Mouse (Mus musculus): ENCODE measurements at regions not wholly inside any gene's neighbourhood (a gene's known extent, or its start where the extent isn't known, plus 50 kb on each side); places are given as distances from the start of the nearest gene placed in this dataset.
A peak's percentile ranks its signal among the peaks of the same experiment; 100 is the strongest.
"Not testable (repeated sequence)": the region's sequence is repeated elsewhere in the genome, so short reads cannot be mapped to it uniquely, and the experiment has no call there.

DNA sequence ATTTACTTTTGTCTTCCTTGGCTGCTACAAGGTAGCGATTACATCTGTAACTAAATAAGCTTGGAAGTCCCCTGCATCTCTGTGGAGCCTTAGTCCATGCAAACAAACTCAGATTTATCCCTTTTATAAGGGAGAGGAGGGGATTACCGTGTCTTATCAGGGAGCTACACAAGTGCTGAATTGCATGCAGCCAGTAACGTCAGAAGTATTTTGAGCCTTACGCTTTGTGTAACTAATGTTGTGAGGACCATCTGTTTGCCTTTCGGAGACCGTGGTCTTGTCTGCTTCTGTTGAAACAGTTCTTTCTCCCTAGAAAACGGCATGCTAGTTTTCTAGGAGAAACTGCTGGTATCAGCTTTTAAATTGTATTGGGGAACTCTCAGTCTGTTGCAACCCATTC is 58.0 kb upstream of the Dmrta1 start:
- DNase-seq: no peak

DNA sequence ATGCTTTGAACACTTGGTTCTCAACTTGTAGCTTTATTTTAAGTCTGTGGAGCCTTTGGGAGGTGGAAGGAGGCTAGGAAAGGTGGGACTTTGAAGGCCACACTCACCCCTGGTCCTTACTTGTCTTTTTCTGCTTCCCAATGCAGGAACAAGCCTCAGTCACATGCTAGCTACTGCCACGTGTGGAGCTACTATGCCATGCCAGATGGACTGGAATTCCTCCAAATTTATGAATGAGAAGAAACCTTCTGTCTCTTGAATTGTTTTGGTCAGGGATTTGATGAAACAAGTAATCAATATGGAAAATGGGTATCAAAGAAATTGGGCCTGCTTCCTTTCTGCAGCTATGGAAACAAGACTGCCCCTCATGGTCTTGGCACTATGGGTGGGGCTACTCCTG is 74.5 kb upstream of the Dmrta1 start:
- DNase-seq: no peak

DNA sequence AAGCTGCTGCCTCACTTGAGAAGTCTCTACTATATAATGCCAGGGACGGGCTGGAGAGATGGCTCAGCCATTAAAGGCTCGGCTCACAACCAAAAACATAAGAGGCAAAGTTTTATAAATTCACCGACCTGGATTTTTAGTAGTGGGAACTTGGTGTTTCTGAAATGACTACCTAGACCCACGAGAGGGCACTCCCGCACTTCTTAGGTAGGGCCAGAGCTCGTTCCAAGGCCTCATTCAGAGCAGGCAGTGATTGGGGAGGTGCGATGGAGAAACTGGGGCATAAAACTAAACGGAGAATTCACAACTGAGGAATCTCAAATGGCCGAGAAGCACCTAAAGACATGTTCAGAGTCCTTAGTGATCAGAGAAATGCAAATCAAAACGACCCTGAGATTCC is 103.7 kb upstream of the Dmrta1 start:
- DNase-seq: peak; percentile 9

DNA sequence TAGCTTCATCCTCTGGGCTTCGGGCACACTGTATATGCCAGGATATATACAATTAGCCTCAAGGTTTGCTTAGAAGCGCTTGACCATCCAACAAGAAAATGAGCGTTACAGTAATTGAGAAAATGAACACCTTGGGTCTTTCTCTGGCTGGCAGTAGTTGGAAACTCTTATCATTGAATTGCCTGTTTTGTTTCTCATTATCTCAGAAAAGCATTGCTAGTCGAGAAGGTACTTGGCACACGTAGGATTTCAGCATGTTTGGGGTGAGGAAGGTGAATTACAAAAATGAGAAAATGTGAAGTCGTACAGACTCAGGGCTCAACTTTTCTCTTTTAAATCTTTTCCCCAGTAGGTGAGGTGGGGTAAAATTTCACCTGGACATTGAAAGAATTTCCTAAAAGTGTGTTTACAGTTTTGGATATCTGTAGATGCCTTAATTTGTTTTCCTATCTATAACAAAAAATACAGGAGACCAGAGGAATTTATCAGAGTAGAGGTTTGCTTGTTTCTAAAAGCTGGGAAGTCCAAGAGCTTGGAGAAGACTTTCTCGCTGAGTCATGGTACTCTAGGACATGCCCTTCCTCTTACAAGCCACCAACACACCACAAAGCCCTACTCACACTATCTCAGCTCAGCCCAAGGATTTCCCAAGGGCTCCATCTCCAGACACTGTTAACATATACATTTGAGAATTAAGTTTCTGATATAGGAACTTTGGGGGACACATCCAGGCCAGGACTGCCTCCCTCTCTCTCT is 124.3 kb upstream of the Dmrta1 start:
- DNase-seq: no peak

DNA sequence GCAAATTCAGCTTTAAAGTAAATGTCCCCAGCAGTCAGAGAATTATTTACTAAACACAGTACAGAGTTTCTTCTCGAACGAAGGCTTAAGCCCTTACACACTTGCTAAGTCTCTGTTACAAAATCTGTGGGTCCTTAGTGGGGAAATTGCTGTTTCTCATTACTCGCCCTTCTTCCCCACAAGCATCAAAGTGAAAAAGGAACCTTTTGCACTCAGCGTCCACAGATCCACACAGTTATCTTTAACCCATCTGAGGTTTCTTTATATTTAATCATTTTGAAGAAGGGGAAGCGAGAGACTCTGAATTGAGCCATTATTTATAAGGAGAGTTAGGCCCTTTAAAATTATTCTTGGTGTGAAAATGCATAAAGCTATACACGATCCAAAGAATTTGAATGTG is 126.7 kb upstream of the Dmrta1 start:
- no peak for DNase-seq

GRCm38 (mm10) chr4:89550515-89550914 is 128.7 kb upstream of the Dmrta1 start:
- no peak for DNase-seq

- no peak for DNase-seq
These were observed 146.8 kb upstream of the Dmrta1 start for GRCm38 (mm10) chr4:89532462-89532861.

DNA sequence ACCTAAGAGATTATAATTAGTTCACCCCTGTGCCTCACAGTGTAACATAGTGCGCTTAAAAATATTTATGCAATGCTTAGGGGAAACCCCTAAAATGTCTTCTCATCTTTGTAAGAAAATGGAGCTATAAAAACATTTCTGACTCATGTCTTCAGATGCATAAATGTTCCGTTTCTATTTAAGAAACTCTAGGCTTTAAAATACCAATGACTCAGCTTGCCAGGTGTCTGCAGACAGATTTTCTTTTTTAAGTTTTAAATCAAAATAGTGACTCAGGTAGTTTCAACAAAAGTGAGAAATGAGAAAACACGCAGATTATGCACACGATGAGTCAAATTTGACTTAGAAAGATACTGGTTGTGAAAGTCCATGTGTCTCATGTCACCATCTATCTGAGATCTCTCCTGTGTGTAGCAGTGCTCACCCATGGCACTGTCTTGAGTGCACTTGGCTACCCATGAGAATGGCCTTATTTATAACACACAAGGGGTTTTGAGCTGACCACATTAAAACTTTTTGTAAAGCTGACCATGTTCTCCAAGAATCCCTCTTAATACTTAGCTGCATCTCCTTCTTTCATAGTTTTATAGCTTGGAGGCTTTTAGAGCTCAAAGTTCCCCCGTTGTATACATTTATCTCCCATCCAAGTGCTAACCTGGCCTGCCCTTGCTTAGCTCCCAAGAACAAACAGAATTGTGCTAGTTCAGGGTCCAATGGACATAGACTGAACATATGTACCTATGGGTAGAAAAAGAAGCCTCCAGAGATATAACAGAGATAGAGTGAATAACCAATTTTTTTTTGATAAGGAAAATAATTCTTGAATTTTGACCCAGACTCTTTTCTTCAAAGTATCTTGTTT is 149.0 kb upstream of the Dmrta1 start:
- no peak for DNase-seq

DNA sequence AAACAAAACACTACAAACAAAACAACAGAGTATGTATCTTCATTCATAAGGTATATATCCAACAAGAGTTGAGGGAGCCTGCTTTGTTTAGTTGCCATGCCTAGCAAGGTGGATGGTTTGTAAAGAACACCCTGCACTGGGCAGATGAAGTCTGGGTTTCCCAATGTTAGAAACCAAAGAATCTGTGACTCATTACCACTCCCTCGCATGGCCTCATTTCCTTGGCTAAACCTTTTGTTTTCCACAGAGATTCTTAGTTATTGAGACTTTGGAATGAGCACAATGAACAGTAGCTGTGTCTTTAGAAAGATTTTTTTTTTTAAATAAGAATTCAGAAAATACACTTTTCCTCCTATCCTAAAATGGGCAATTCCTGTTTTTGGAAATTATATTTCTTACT is 151.3 kb upstream of the Dmrta1 start:
- DNase-seq: no peak

- no peak for DNase-seq
These were observed 151.9 kb upstream of the Dmrta1 start for GRCm38 (mm10) chr4:89527326-89527725.

- not testable (repeated sequence) for DNase-seq
These were observed 153.7 kb upstream of the Dmrta1 start for GRCm38 (mm10) chr4:89525525-89525924.

GRCm38 (mm10) chr4:89524260-89525200 is 154.7 kb upstream of the Dmrta1 start:
- peak; percentile 37 for DNase-seq

DNA sequence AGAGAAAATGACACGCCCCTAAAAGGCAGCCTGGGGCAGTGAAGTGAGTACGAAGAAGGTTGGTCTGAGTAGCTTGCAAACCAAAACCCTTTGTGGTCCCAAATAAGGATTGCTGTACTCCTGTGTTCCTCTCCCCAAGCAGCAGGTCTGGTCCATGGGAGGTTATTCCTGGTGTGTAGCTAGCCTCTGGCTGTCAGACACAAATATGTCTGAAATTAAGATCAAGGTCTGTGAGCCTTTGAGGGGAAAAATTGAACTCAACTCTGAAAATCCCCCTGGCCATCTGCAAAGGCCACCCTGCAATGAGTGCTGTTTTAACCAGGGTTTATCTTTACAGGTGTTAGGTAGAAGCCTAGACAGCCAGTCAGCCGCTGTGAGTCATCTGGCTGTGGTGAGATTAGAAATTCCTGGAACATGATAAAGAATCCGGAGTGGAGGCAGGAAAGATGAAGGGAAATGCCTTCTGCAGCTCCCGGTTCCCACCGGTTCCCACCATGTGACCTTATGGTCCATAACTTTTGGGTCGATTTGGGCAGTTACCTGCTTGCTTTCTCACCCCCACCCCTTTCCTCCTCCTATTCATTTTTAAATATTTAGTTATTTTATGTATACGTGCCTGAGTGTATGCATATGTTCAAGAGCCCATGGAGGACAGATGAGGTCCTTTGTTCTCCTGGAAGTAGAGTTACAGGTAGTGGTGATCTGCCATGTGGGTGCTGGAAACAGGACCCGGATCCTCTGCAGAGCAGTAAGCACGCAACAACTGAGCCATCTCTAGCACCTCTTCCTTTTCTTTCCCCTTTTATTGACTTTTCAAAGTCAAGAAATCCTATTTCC is 155.6 kb upstream of the Dmrta1 start:
- DNase-seq: peak; percentile 5

DNA sequence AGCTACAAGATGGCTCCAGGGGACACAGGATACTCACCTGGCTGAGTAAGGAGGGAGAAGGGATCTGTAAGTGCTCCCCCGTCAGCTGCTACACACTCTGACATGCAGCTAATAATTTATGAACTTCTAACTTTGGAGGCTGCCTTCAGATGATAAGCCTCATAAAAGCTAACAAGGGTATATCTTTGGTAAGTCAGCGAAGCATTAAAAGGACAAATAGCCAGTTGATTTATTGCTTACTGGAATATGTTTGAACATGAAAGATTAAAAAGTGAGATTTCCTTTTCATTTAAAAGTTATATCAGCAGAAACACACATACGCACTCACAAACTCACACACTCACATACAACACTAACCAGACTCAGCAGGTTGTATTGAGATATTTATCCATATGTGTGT is 161.2 kb upstream of the Dmrta1 start:
- DNase-seq: no peak

DNA sequence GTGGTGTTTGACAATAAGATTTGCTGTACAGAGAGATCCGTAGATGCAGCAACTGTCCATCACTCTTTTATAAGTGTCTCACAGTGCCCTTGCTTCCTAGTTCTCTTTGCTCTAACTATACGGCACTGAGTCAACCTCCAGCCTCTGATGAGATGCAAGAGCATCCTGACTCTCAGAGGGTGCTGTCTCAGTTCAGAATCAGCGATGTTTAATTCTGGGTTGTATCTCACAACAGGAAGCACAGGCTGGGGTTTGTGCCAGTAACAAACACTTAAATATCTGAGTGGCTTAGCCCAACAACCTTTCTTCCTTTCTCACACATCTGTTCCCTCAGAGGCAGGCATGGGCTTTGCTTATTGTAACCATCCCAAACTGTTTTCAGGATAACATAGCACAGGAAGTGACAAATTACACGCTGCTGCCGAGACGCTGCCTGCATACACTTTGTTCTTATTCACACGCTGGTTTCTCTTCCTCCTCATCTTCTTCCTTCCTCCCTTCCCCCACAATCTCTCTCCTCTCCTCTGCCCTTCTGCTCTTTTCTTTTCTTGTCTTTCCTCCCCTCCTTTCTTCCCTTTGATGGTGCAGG is 163.3 kb upstream of the Dmrta1 start:
- no peak for DNase-seq

DNA sequence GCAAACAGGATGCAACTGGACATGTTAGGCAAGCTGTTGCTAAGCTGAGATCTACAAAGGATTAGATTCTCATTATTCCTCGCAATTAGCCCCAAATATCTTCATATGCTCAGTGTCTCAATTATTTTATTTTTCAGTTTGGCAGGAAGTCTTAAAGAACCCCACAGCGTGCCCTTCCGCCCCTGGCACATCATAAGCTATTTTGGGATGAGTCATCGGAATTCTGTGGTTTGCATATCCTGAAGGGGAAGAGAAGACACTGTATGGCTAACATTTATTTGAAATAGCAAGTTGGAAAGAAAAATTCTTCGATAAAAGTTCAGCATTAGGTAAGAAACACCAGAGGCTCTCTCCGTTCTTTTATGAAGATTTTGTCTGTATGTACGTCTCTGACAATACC is 164.3 kb upstream of the Dmrta1 start:
- DNase-seq: no peak

- DNase-seq: no peak
These were observed 168.6 kb upstream of the Dmrta1 start for GRCm38 (mm10) chr4:89510593-89510992.

DNA sequence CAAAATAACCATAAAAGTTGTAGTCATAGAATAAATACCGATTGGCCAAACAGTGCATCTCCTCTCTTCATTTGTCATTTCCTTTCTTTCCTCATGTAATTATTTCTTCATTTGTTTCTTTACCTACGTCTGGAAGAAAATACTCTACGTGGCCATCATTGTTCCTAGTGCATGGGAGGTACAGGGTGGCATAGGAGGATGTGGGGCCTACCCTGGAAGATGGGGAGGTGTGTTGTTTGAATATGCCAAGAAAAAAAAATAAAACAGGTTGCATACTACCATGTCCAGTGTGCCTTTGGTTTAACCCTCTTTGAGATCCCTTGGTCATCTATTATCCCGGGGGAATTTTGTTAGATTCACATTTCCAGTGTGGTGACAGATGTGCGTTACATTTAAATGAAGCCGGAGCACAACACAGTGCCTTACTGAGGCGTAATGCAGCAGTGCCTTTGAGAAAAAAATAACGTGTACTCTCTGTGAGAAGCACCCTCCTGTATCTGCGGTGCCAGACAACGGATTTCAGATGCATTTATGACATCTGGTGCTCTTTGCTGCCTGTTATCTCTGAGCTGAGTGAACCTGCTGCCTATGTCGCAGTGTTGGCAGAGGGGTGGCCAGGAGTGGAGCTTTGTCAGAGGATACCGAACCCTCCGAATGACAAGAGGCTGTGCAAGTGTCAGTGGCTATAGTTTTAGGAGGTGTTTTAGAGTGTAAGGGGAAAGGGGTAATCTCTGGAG is 169.4 kb upstream of the Dmrta1 start:
- no peak for DNase-seq

DNA sequence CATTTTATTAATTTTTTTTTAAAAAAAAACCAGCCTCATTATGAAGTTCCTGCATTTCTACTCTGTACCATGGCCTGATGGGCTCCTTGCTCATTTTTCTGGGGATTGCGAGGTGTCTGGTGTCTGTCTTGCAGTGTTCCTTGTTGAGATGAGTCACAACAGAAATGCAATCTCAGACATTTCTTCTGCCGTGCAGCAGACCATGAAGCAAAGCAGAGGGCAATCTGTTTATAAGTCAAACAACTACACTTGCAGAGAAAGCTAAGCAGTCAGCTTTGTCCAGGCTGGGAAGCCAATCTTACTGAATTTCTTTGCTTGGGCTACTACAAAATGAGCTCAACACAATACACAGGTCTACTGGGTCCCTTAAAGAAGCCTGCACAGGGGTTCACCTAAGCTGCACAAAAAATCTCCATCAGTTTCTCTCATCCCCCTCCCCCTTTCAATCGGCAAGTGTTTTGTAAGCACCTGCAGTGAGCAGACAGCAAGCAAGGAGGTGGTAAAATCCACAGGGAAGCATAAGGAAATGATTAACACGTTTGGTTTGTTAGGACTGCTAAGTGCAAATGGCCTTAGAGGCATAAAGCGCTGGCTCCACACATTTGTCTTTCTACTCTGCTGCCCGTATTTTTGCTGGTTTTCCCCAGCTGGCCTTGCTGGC is 171.0 kb upstream of the Dmrta1 start:
- DNase-seq: no peak

DNA sequence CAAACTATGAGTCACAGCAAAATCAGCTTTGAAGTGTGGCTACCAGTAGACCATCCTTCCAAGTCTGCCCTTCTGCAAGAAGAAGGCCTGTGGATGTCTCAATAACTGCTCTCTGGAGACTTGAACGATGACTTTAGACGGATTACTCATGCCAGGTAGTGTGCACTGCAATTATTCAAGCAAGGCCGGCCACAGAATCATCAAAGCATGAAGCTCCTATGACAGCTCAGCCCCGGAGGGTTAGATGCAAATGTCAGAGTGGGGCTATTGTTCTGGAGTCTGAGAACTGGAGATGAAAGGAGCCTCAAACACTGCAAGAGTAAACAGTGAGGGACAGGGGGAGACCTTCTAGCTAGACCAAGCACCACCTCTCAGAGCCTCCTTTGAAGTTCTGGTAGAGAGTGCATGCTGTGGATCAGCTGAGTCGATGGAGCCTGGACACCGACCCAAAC is 173.8 kb upstream of the Dmrta1 start:
- no peak for DNase-seq
